Mouse (Mus musculus) midbrain, postnatal 0 days (tissue): Measurements from ENCODE around the gene Exo5. TPM values are rescaled to one million over a fixed set of nuclear protein-coding genes. Genes with fewer than 3 reads are reported as not detected.

Source experiments
- ATAC-seq: fragments of 200-750 bp; cut with Nextera tagmentation; 2 replicates; pipeline ENCODE4 v1.8.0; 2017; ENCODE audit warnings: moderate number of reproducible peaks, mild to moderate bottlenecking, moderate TSS enrichment, moderate library complexity; ENCODE audit not compliant: low FRiP score
- DNase-seq: peaks from one replicate; pipeline ENCODE4 v3.0.0-alpha.2; 2015; ENCODE audit warnings: low spot score
- H3K27ac ChIP-seq: fragments of 300-500 bp; sonication (generic); 2 replicates; pipeline ENCODE4 v1.5.1; 2014; ENCODE audit warnings: low read depth, mild to moderate bottlenecking, low read length, mixed read lengths
- H3K27me3 ChIP-seq: fragments of 300-500 bp; sonication (generic); 2 replicates; pipeline ENCODE4 v1.6.1; 2014; ENCODE audit warnings: low read length, control low read depth, mixed read lengths; ENCODE audit not compliant: insufficient read depth
- H3K36me3 ChIP-seq: fragments of 300-500 bp; sonication (generic); 2 replicates; pipeline ENCODE4 v1.6.1; 2014; ENCODE audit warnings: low read length, control low read depth, mixed read lengths; ENCODE audit not compliant: insufficient read depth
- H3K4me1 ChIP-seq: fragments of 300-500 bp; sonication (generic); 2 replicates; pipeline ENCODE4 v1.6.1; 2014; ENCODE audit warnings: mild to moderate bottlenecking, control low read depth, antibody characterized with exemption, low read length, mixed read lengths; ENCODE audit not compliant: insufficient read depth
- H3K4me2 ChIP-seq: fragments of 300-500 bp; sonication (generic); 2 replicates; pipeline ENCODE4 v1.6.1; 2014; ENCODE audit warnings: low read depth, mild to moderate bottlenecking, low read length, mixed read lengths; ENCODE audit not compliant: poor library complexity, severe bottlenecking
- H3K4me3 ChIP-seq: fragments of 300-500 bp; sonication (generic); 2 replicates; pipeline ENCODE4 v1.5.1; 2014; ENCODE audit warnings: low read depth, mild to moderate bottlenecking, low read length, moderate library complexity
- H3K9ac ChIP-seq: fragments of 300-500 bp; sonication (generic); replicated peaks from 2 replicates; pipeline ENCODE4 v1.6.1; 2014; ENCODE audit warnings: mild to moderate bottlenecking, low read length, moderate library complexity, mixed read lengths; ENCODE audit not compliant: poor library complexity, severe bottlenecking
- H3K9me3 ChIP-seq: fragments of 300-500 bp; sonication (generic); 2 replicates; pipeline ENCODE4 v1.6.1; 2016; ENCODE audit warnings: low read length, control low read depth
- CTCF ChIP-seq: IDR thresholded peaks from 2 replicates; pipeline ENCODE4 v1.5.1; 2016; ENCODE audit warnings: antibody characterized with exemption, mild to moderate bottlenecking
- WGBS: fragments of 180-500 bp; shearing (Covaris S2); extraction: QIAGEN DNeasy Blood & Tissue Kit; methylation state at CpG from one replicate; pipeline ENCODE4 v1.1.7; 2014; 5-methylcytosine and 5-hydroxymethylcytosine counted together
- polyA plus RNA-seq: library from polyadenylated mRNA; unstranded; fragments of >200 nt; fragmentation: Nextera tagmentation; extraction: Ambion mirVana; gene quantifications from 2 replicates; pipeline ENCODE4 v1.2.1, GENCODE M21; 2015
- total RNA-seq: library from RNA; depleted of rRNA; stranded (reverse); fragments of >200 nt; gene quantifications from 2 replicates; pipeline ENCODE4 v1.2.3, GENCODE M21; 2014; rRNA removed

Gene Exo5
- total RNA-seq: 11.1 and 13.6 TPM in 2 replicates
- polyA plus RNA-seq: 13.4 and 14.5 TPM in 2 replicates

DNA sequence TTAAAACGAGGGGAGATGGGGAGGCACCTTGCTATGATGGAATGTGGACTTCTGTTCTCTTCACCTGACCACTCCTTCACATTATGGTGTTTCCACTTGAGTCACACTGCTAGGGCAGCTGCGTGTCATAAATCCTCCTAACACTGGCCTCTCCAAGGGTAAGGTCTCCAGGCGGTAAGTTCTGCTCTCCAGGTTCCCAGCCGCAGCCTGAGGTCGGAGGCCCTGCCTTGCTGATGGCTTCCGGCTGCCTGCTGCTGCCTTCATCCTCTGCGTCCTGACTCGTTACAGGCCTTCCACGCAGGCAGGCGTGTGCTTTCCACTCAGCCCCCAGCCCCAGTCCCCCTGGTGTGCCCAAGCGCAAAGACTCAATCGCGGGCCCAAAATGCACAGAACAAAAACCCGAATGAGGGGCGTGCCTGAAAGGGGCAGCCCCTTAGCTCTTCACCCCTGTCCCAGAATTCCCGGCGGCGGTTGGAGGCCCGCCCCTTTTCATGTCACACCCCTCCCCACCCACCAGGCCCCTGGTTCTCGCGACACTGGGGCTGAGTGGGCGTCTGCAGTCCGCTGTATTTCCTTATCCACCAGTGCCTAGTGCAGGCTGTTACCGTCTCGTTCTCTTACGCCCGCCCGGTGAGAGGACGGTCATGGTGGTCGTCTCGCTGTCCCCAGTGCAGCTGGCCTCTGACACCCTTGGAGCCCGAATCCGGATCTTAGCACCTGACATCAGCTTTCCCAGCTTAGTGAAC, at the start of gene Exo5:
Exo5 (minus strand) TSS at position 464 of the 746 bp plus-strand sequence.
- peak; percentile 99 for ATAC-seq
- H3K27me3 ChIP-seq: no peaks in the 10 kb centered on the region

DNA sequence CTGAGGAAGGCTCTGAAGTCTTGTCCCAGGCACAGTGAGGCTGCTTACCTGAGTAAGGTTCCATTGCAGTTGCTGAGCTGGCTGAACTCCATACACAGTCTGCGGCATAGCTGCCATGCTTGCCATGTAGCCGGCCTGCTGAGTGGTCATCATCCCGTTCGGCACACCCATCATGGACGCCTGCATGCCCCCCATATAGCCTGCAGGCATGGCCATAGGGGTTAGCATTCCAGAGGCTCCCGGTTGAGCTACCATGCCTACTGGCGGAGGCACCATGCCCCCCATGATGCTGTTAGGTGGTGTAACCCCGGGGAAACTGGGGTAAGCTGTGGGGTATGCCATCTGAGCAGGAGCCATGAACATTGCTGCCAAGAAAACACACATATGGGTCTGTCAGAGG, 47.0 kb upstream of the Exo5 start:
- TF ChIP-seq CTCF: no peak
- DNase-seq (no peak), ATAC-seq (no peak)
- H3K9ac ChIP-seq: no peak overlapping the region
- H3K27me3 ChIP-seq: no peaks in the 10 kb centered on the region
- H3K4me2 ChIP-seq: no peak overlapping the region
- peaks cover 65% of the 10 kb centered on the region for H3K36me3 ChIP-seq
- no peak overlapping the region for H3K4me3 ChIP-seq
- no peaks in the 10 kb centered on the region for H3K9me3 ChIP-seq
- no peak overlapping the region for H3K27ac ChIP-seq
- no peaks in the 10 kb centered on the region for H3K4me1 ChIP-seq
- 91% methylated on average over 8 of the region's 8 CpGs for whole genome bisulfite sequencing

More for the DNA sequence above, at the start of gene Exo5:
- H3K9ac ChIP-seq: peak within 1 kb of the TSS; percentile 85
- DNase-seq: peak; percentile 96
- H3K4me3 ChIP-seq: peak within 1 kb of the TSS; percentile 52
- under 1% methylated on average over 33 of the region's 33 CpGs for WGBS
- 0 out of 2 replicates have a peak, but pooled peaks cover 7% of the 10 kb centered on the region for H3K9me3 ChIP-seq
- peak within 1 kb of the TSS; percentile 65 for H3K4me2 ChIP-seq
- peak within 1 kb of the TSS; percentile 96 for H3K27ac ChIP-seq
- peaks cover 9% of the 10 kb centered on the region for H3K36me3 ChIP-seq
- H3K4me1 ChIP-seq: 0 out of 2 replicates have a peak, but pooled peaks cover 2% of the 10 kb centered on the region
- no peak for TF ChIP-seq CTCF

DNA sequence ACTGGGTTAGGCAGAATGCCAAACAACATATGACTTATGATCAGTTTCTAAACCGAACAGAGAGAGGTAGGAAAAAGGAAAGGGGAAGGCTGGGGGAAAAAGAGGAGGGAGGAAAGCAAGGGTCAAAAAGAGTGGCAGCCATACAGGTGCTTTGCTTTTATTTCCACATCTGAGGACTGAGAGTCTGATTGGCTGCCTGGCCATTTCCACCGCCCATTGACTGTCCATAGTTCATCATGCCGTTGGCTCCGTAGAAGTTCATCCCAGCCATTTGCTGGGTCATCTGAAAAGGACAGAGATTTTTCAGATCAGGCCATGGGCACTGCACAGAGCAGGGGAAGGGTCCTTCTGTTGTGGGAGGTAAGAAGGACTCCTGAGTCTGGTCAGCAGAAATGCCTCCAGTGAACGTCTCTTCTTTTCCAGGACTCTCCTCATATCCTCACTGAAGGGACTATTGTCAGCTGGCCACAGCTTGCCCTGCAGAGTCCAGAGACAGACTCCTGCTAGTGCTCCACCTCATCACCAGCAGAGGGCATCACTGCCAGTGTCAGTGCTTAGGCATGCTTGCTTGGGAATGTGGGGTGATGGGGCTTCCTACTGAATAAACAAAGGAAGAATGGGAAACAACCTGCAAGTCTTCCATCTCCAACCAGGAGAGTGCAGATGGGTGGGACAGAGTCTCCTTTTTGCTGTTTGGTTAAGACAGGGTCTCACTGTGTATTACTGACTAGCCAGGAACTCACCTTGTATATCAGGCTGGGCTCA, 44.7 kb upstream of the Exo5 start:
- Histone ChIP-seq H3K9ac (no peak overlapping the region), H3K4me3 (no peak overlapping the region), H3K4me2 (no peak overlapping the region), H3K27ac (no peak overlapping the region), H3K9me3 (no peaks in the 10 kb centered on the region), H3K27me3 (no peaks in the 10 kb centered on the region), H3K36me3 (peaks cover 50% of the 10 kb centered on the region), H3K4me1 (no peaks in the 10 kb centered on the region)
- 72% methylated on average over 5 of the region's 5 CpGs for WGBS
- TF ChIP-seq CTCF: peak; percentile 76
- DNase-seq (peak; percentile 49), ATAC-seq (peak; percentile 72; the same call in 1 of the 2 replicates)

DNA sequence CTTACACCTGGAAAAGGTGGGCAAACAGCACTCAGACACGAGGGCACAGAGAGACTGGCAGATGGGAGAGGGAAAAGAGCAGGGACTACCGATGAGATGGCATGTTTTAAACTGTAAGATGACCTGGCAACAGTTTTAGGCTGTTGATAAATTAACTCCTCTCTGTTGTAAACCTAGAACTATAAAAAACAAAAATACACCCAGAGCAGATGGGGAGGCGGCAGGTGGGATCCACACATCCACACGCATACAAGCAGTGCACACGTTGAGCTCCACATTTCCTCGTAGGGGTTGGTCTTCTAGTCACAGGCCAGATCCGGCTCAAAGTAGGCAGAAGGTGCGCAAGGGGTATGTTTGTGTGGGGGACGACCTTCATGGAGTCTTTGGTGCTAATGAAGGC, 43.7 kb upstream of the Exo5 start:
- Histone ChIP-seq H3K36me3 (peaks cover 42% of the 10 kb centered on the region), H3K27me3 (no peaks in the 10 kb centered on the region), H3K9me3 (no peaks in the 10 kb centered on the region), H3K4me3 (no peak overlapping the region), H3K9ac (no peak overlapping the region), H3K27ac (no peak overlapping the region), H3K4me2 (no peak overlapping the region), H3K4me1 (no peaks in the 10 kb centered on the region)
- DNase-seq: no peak
- no peak for TF ChIP-seq CTCF
- 91% methylated on average over 9 of the region's 9 CpGs for WGBS
- ATAC-seq: no peak

DNA sequence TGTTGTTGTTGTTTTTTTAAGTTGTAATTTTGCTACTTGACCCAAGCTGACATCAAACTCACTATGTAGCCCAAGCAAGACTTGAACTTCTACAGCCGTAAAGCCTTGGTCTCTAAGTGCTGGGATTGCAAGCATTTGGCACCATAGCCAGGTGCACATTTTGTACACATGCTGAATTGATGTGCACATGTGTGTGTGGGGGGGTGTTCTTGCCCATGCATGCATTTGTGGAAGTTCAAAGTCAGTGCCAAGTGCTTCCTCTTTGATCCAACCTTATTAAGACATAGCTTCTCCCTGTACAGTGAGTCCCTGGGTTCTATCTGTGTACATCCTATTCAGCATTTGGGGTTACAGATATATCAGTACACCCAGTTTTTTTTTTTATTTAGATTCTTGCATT, 30.8 kb upstream of the Exo5 start:
- H3K9me3 ChIP-seq: no peaks in the 10 kb centered on the region
- H3K36me3 ChIP-seq: no peaks in the 10 kb centered on the region
- H3K27ac ChIP-seq: no peak overlapping the region
- no peak for TF ChIP-seq CTCF
- no peak overlapping the region for H3K4me3 ChIP-seq
- H3K4me2 ChIP-seq: no peak overlapping the region
- WGBS: 92% methylated on average over 1 of the region's 1 CpGs
- H3K9ac ChIP-seq: no peak overlapping the region
- H3K27me3 ChIP-seq: no peaks in the 10 kb centered on the region
- ATAC-seq (no peak), DNase-seq (no peak)
- H3K4me1 ChIP-seq: no peaks in the 10 kb centered on the region; the same call in 1 of the 2 replicates

DNA sequence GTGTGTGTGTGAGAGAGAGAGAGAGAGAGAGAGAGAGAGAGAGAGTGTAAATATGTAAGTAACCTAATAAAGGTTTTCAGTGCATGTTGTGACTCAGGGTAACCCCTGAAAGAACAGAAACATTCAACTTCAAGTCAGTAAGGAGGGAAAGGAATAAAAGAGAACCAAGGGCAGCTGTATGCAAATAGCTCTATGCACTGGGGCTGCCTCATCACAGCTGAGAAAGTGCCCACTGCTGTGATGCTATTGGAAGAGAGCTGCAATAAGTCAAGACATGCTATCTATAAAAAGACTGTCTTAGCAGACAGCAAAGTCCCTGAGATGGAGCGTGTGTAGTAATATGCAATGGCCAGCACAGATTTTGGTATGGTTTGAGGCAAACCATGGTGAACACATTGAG, 28.9 kb upstream of the Exo5 start:
- Histone ChIP-seq H3K27me3 (no peaks in the 10 kb centered on the region), H3K36me3 (no peaks in the 10 kb centered on the region), H3K4me2 (no peak overlapping the region), H3K27ac (no peak overlapping the region), H3K9ac (no peak overlapping the region), H3K4me3 (no peak overlapping the region), H3K9me3 (no peaks in the 10 kb centered on the region), H3K4me1 (no peaks in the 10 kb centered on the region; the same call in 1 of the 2 replicates)
- no peak for TF ChIP-seq CTCF
- DNase-seq: peak; percentile 6
- ATAC-seq: no peak
- WGBS: 69% methylated on average over 1 of the region's 1 CpGs
